Mouse (Mus musculus): ENCODE data around the gene Trim31. TPM values are rescaled to one million over a fixed set of nuclear protein-coding genes. Genes with fewer than 3 reads are reported as not detected.
"Not testable (repeated sequence)": the region's sequence is repeated elsewhere in the genome, so short reads cannot be mapped to it uniquely, and the experiment has no call there.

Trim31 gene
- polyA plus RNA-seq, 1 experiment from 2014 or later: not detected

DNA sequence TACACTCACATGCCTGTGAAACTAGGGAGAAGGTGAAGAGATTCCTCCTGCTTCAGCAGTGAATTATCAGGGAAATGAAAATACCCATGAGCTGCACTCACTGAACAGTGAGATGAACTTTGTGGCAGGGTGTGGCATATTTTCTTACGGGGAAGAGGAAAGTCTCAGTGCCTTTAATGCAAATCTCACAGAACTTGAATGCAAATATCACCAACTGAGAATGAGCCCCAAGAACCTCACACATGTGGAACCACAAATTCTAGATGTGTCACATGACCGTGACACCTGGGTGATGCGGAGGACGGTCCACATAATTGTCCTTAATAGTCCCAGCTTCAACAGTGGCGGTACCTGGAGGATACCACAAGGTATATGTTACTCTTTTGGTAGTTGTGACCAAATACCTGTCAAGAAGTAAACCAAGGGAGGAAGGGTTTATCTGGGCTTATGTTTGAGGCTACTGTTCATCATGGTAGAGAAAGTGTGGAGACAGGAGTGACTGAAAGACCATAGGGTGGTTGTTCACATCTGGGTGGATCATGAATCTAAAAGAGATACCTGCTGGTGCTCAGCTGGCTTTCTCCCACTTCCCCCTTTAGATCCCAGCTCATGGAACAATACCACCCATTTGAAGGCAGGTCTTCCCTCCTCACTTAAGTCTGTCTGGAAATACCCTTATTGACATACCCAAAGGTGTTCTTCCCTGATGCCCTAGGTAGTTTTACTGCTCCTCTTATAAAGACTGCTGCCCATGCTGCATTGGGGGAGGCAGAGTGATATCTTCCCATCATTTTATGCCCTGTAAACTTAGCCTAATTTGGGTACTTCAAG is 7.6 kb upstream of the Trim31 start, which contains the start of gene Trim40:
Gene Trim40 (minus strand): TSS at position 51 of the 831 bp plus-strand sequence.
- no peak within 1 kb of the TSS for H3K4me3 ChIP-seq (ENCODE audit: low read depth, low read length)
- H3K9ac ChIP-seq (ENCODE audit: low read length): no peak within 1 kb of the TSS
- H3K27me3 ChIP-seq (ENCODE audit: control insufficient read depth, insufficient read depth, low read length): no peaks in the 10 kb centered on the region; the same call in 1 of the 2 replicates
- WGBS: 89% methylated on average over 5 of the region's 5 CpGs
- H3K27ac ChIP-seq (replicated peaks; ENCODE audit: low read depth, low read length): no peak within 1 kb of the TSS
- no peaks in the 10 kb centered on the region for H3K36me3 ChIP-seq (ENCODE audit: control insufficient read depth, insufficient read depth, low read length)
- no peak for DNase-seq (ENCODE audit: low spot score)
- H3K4me2 ChIP-seq (ENCODE audit: low read depth, severe bottlenecking): no peak within 1 kb of the TSS
- H3K4me1 ChIP-seq (ENCODE audit: control insufficient read depth, insufficient read depth, low read length): no peaks in the 10 kb centered on the region
- H3K9me3 ChIP-seq (ENCODE audit: control insufficient read depth, low read length): no peaks in the 10 kb centered on the region
- ATAC-seq (ENCODE audit: insufficient number of reproducible peaks, low FRiP score, low TSS enrichment, low read depth): no peak

DNA sequence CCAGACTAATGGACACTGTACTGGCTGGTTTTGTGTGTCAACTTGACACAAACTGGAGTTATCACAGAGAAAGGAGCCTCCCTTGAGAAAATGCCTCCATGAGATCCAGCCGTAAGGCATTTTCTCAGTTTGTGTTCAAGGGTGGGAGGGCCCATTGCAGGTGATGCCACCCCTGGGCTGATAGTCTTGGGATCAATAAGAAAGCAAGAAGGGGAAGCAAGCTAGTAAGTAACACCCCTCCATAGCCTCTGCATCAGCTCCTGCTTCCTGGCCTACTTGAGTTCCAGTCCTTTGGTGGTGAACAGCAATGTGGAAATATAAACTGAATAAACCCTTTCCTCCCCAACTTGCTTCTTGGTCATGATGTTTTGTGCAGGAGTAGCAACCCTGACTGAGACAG is 6.4 kb upstream of the Trim31 start:
- not testable (repeated sequence) for H3K4me2 ChIP-seq (ENCODE audit: low read depth, severe bottlenecking); H3K27ac ChIP-seq (replicated peaks; ENCODE audit: low read depth, low read length); H3K9ac ChIP-seq (ENCODE audit: low read length); H3K4me3 ChIP-seq (ENCODE audit: low read depth, low read length); H3K27me3 ChIP-seq (ENCODE audit: control insufficient read depth, insufficient read depth, low read length); H3K36me3 ChIP-seq (ENCODE audit: control insufficient read depth, insufficient read depth, low read length); H3K9me3 ChIP-seq (ENCODE audit: control insufficient read depth, low read length); ATAC-seq (ENCODE audit: insufficient number of reproducible peaks, low FRiP score, low TSS enrichment, low read depth); H3K4me1 ChIP-seq (ENCODE audit: control insufficient read depth, insufficient read depth, low read length); DNase-seq (ENCODE audit: low spot score)
- 89% methylated on average over 1 of the region's 1 CpGs for WGBS

DNA sequence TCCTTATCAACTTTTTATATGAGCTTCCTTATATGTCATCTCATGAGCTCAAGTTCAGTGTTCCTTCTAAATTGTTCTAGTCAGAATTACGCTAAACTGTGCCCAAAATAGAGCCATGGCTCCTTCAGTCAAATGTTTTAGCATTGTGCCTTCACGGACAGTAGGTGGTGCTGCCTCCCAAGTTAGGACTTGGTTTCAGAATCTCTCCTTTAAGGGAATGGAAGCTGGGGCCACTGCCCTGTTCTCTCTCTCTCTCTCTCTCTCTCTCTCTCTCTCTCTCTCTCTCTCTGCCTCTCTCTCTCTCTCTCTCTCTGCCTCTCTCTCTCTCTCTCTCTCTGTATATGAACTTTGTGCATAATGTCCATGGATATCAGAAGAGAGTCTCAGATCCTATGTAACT is 5.6 kb upstream of the Trim31 start:
- no peak overlapping the region for H3K4me2 ChIP-seq (ENCODE audit: low read depth, severe bottlenecking)
- H3K9me3 ChIP-seq (ENCODE audit: control insufficient read depth, low read length): no peaks in the 10 kb centered on the region
- no peaks in the 10 kb centered on the region for H3K4me1 ChIP-seq (ENCODE audit: control insufficient read depth, insufficient read depth, low read length)
- no peak overlapping the region for H3K27ac ChIP-seq (replicated peaks; ENCODE audit: low read depth, low read length)
- no peak overlapping the region for H3K9ac ChIP-seq (ENCODE audit: low read length)
- no peaks in the 10 kb centered on the region; the same call in 1 of the 2 replicates for H3K27me3 ChIP-seq (ENCODE audit: control insufficient read depth, insufficient read depth, low read length)
- DNase-seq (ENCODE audit: low spot score) (peak; percentile 42), ATAC-seq (ENCODE audit: insufficient number of reproducible peaks, low FRiP score, low TSS enrichment, low read depth) (no peak)
- H3K4me3 ChIP-seq (ENCODE audit: low read depth, low read length): no peak overlapping the region
- 24% methylated on average over 2 of the region's 2 CpGs for WGBS
- no peaks in the 10 kb centered on the region for H3K36me3 ChIP-seq (ENCODE audit: control insufficient read depth, insufficient read depth, low read length)

DNA sequence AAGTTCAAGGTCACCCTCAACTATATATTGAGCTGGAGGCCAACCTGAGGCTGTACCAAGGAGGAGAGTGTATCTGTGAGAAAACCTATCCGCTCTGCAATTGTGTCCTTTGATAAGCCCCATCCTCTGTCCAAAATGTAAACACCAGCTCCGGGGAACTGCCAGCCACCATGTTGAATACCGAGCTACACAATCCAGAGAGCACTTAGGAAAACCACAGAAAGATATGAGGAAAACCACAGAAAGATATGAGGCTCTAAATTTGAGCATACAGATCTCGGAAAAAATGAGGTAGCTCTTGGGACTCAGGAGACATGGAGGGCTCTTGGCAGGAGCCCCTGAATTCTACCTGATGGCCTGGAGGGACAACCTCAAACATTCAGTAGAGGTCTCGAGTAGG is 4.5 kb upstream of the Trim31 start:
- H3K27me3 ChIP-seq (ENCODE audit: control insufficient read depth, insufficient read depth, low read length): no peaks in the 10 kb centered on the region; the same call in 1 of the 2 replicates
- WGBS: 73% methylated on average over 5 of the region's 5 CpGs
- H3K4me3 ChIP-seq (ENCODE audit: low read depth, low read length): no peak overlapping the region
- no peak overlapping the region for H3K27ac ChIP-seq (replicated peaks; ENCODE audit: low read depth, low read length)
- no peak overlapping the region for H3K9ac ChIP-seq (ENCODE audit: low read length)
- H3K4me1 ChIP-seq (ENCODE audit: control insufficient read depth, insufficient read depth, low read length): no peaks in the 10 kb centered on the region
- ATAC-seq (ENCODE audit: insufficient number of reproducible peaks, low FRiP score, low TSS enrichment, low read depth) (no peak), DNase-seq (ENCODE audit: low spot score) (no peak)
- no peaks in the 10 kb centered on the region for H3K9me3 ChIP-seq (ENCODE audit: control insufficient read depth, low read length)
- no peaks in the 10 kb centered on the region for H3K36me3 ChIP-seq (ENCODE audit: control insufficient read depth, insufficient read depth, low read length)
- no peak overlapping the region for H3K4me2 ChIP-seq (ENCODE audit: low read depth, severe bottlenecking)

DNA sequence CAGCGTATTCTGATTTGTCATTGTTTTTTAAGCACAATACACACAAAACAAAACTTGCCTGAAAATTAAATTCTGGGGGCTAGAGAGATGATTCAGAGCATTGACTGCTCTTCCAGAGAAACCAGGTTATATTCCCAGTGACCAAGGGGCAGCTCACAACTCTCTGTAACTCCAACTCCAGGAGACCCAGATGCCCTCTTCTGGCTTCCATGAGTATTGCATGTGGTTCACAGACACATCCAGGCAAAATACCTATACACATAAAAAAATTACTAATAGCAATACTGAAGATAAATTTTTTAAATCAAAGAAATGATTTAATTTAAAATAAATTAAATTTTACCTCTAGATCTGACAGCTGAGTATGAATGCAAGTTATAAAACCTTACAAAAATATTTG is 1.3 kb upstream of the Trim31 start:
- DNase-seq (ENCODE audit: low spot score) (peak; percentile 59), ATAC-seq (ENCODE audit: insufficient number of reproducible peaks, low FRiP score, low TSS enrichment, low read depth) (no peak)
- 85% methylated on average over 1 of the region's 1 CpGs for WGBS

DNA sequence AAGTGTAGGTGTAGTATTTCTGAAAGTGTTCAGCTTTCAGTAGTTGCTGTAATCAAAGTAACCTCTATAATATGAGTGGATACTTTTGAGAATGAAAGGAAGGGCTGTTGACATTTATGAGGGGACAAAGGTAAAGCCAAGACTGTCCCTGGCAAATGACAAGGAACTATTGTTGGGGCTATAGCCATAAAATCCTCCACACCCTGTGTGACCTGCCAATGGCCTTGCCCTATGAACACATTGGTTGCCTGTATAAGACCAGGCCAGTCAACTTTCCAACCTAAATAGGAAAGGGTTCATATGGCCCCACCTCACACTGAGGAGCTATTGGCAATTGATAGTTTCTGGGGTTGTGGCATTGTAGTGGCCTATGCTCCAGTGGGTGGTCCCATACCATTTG is 853 bp upstream of the Trim31 start:
- DNase-seq (ENCODE audit: low spot score) (no peak), ATAC-seq (ENCODE audit: insufficient number of reproducible peaks, low FRiP score, low TSS enrichment, low read depth) (no peak)
- Histone ChIP-seq H3K36me3 (ENCODE audit: control insufficient read depth, insufficient read depth, low read length) (no peaks in the 10 kb centered on the region), H3K4me1 (ENCODE audit: control insufficient read depth, insufficient read depth, low read length) (no peaks in the 10 kb centered on the region), H3K4me2 (ENCODE audit: low read depth, severe bottlenecking) (no peak overlapping the region), H3K27ac (replicated peaks; ENCODE audit: low read depth, low read length) (no peak overlapping the region), H3K9me3 (ENCODE audit: control insufficient read depth, low read length) (no peaks in the 10 kb centered on the region), H3K4me3 (ENCODE audit: low read depth, low read length) (no peak overlapping the region), H3K9ac (ENCODE audit: low read length) (no peak overlapping the region), H3K27me3 (ENCODE audit: control insufficient read depth, insufficient read depth, low read length) (no peaks in the 10 kb centered on the region)

More for the DNA sequence above, 1.3 kb upstream of the Trim31 start:
- Histone ChIP-seq H3K36me3 (ENCODE audit: control insufficient read depth, insufficient read depth, low read length) (no peaks in the 10 kb centered on the region), H3K27ac (replicated peaks; ENCODE audit: low read depth, low read length) (no peak overlapping the region), H3K9ac (ENCODE audit: low read length) (no peak overlapping the region), H3K27me3 (ENCODE audit: control insufficient read depth, insufficient read depth, low read length) (no peaks in the 10 kb centered on the region), H3K4me3 (ENCODE audit: low read depth, low read length) (no peak overlapping the region), H3K4me1 (ENCODE audit: control insufficient read depth, insufficient read depth, low read length) (no peaks in the 10 kb centered on the region), H3K9me3 (ENCODE audit: control insufficient read depth, low read length) (no peaks in the 10 kb centered on the region), H3K4me2 (ENCODE audit: low read depth, severe bottlenecking) (no peak overlapping the region)

DNA sequence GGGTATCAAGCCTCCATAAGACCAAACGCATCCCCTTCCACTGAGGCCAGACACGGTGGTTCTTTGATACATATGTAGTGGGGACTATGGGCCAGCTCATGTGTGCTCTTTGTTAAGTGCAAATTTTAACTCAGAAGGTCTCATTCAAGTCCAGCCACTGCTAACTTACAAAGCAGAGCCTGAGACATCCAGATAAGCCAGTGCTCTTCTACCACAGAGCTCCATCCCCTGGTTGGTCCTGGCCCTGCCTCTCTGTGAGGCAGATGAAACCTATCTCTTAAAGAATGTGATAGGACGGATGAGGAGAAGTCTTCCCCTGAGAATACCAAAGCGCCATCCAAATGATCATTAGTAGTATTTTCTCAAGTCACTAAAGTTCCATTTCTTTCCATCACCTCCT is 1.5 kb downstream of the Trim31 start:
- no peak overlapping the region for H3K9ac ChIP-seq (ENCODE audit: low read length)
- H3K9me3 ChIP-seq (ENCODE audit: control insufficient read depth, low read length): no peaks in the 10 kb centered on the region
- no peak overlapping the region for H3K4me2 ChIP-seq (ENCODE audit: low read depth, severe bottlenecking)
- H3K36me3 ChIP-seq (ENCODE audit: control insufficient read depth, insufficient read depth, low read length): no peaks in the 10 kb centered on the region
- DNase-seq (ENCODE audit: low spot score): no peak
- no peak for ATAC-seq (ENCODE audit: insufficient number of reproducible peaks, low FRiP score, low TSS enrichment, low read depth)
- no peaks in the 10 kb centered on the region for H3K27me3 ChIP-seq (ENCODE audit: control insufficient read depth, insufficient read depth, low read length)
- H3K27ac ChIP-seq (replicated peaks; ENCODE audit: low read depth, low read length): no peak overlapping the region
- no peak overlapping the region for H3K4me3 ChIP-seq (ENCODE audit: low read depth, low read length)
- H3K4me1 ChIP-seq (ENCODE audit: control insufficient read depth, insufficient read depth, low read length): no peaks in the 10 kb centered on the region
- 85% methylated on average over 4 of the region's 4 CpGs for WGBS

DNA sequence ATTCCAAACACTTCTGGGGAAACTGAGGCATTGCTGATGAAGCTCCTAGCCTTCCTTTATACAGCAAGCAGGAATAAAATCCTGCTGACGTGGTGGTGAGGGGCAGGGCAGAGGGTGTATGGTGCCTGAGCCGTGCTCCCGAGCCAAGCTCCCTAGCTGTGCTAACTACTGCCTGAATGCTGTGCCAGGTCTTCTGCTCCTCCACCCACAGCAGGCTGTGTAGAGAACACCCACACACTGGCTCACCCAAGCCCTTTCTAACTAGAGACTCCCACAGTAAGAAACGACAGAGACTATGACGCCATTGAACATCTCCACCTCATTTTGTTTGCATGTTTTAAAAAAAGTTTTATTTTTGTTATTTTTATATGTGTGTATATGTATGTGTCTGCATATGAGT is 2.1 kb downstream of the Trim31 start:
- H3K9me3 ChIP-seq (ENCODE audit: control insufficient read depth, low read length): no peaks in the 10 kb centered on the region
- no peaks in the 10 kb centered on the region for H3K36me3 ChIP-seq (ENCODE audit: control insufficient read depth, insufficient read depth, low read length)
- WGBS: 78% methylated on average over 5 of the region's 5 CpGs
- no peaks in the 10 kb centered on the region for H3K4me1 ChIP-seq (ENCODE audit: control insufficient read depth, insufficient read depth, low read length)
- no peak overlapping the region for H3K4me3 ChIP-seq (ENCODE audit: low read depth, low read length)
- H3K9ac ChIP-seq (ENCODE audit: low read length): no peak overlapping the region
- DNase-seq (ENCODE audit: low spot score): no peak
- ATAC-seq (ENCODE audit: insufficient number of reproducible peaks, low FRiP score, low TSS enrichment, low read depth): no peak
- no peaks in the 10 kb centered on the region for H3K27me3 ChIP-seq (ENCODE audit: control insufficient read depth, insufficient read depth, low read length)
- H3K27ac ChIP-seq (replicated peaks; ENCODE audit: low read depth, low read length): no peak overlapping the region
- no peak overlapping the region for H3K4me2 ChIP-seq (ENCODE audit: low read depth, severe bottlenecking)

DNA sequence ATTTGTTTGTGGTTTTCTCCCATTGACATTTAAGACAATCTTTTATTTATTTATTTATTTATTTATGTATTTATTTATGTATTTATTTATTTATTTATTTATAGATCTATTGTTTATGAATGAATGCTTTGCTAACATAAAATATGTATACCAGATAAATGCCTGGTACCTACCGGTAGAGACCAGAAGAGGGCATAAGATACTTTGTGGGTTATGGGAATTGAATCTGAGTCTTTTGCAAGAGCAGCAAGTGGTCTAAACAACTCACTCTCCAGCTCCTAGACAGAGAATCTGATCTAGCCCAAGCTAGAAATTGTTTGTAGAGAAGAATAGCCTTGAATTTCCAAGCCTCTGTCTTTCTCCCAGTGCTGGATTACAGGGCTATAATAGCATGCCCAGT is 2.8 kb downstream of the Trim31 start:
- Histone ChIP-seq H3K9me3 (ENCODE audit: control insufficient read depth, low read length) (no peaks in the 10 kb centered on the region), H3K4me2 (ENCODE audit: low read depth, severe bottlenecking) (no peak overlapping the region), H3K4me3 (ENCODE audit: low read depth, low read length) (no peak overlapping the region), H3K4me1 (ENCODE audit: control insufficient read depth, insufficient read depth, low read length) (no peaks in the 10 kb centered on the region), H3K9ac (ENCODE audit: low read length) (no peak overlapping the region), H3K27me3 (ENCODE audit: control insufficient read depth, insufficient read depth, low read length) (no peaks in the 10 kb centered on the region), H3K27ac (replicated peaks; ENCODE audit: low read depth, low read length) (no peak overlapping the region), H3K36me3 (ENCODE audit: control insufficient read depth, insufficient read depth, low read length) (no peaks in the 10 kb centered on the region)
- WGBS: 50% methylated on average over 1 of the region's 1 CpGs
- ATAC-seq (ENCODE audit: insufficient number of reproducible peaks, low FRiP score, low TSS enrichment, low read depth) (no peak), DNase-seq (ENCODE audit: low spot score) (no peak)

Measured in limb, embryonic 11.5 days (tissue).